Mouse (Mus musculus) liver, embryonic 12.5 days (tissue): ENCODE measurements around the gene Gm8334. TPM values are rescaled to one million over a fixed set of nuclear protein-coding genes. Genes with fewer than 3 reads are reported as not detected.
"Not testable (repeated sequence)": the region's sequence is repeated elsewhere in the genome, so short reads cannot be mapped to it uniquely, and the experiment has no call there.

Experiments
- ATAC-seq: fragments of 200-750 bp; cut with Nextera tagmentation; 2 replicates; pipeline ENCODE4 v1.8.0; 2017; ENCODE audit warnings: moderate number of reproducible peaks, mild to moderate bottlenecking, moderate library complexity
- H3K27ac ChIP-seq: fragments of 300-500 bp; sonication (generic); 2 replicates; pipeline ENCODE4 v1.5.1; 2016; ENCODE audit warnings: mild to moderate bottlenecking
- H3K27me3 ChIP-seq: fragments of 300-500 bp; sonication (generic); replicated peaks from 2 replicates; pipeline ENCODE4 v1.6.1; 2016; ENCODE audit warnings: mild to moderate bottlenecking, moderate library complexity
- H3K36me3 ChIP-seq: fragments of 300-500 bp; sonication (generic); 2 replicates; pipeline ENCODE4 v1.6.1; 2016; ENCODE audit warnings: mild to moderate bottlenecking, moderate library complexity
- H3K4me1 ChIP-seq: fragments of 300-500 bp; sonication (generic); 2 replicates; pipeline ENCODE4 v1.6.1; 2016
- H3K4me2 ChIP-seq: fragments of 300-500 bp; sonication (generic); 2 replicates; pipeline ENCODE4 v1.6.1; 2016; ENCODE audit warnings: mild to moderate bottlenecking, moderate library complexity
- H3K4me3 ChIP-seq: fragments of 300-500 bp; sonication (generic); 2 replicates; pipeline ENCODE4 v1.5.1; 2016; ENCODE audit warnings: mild to moderate bottlenecking, moderate library complexity
- H3K9ac ChIP-seq: fragments of 300-500 bp; sonication (generic); 2 replicates; pipeline ENCODE4 v1.6.1; 2016; ENCODE audit warnings: mild to moderate bottlenecking, moderate library complexity
- H3K9me3 ChIP-seq: fragments of 300-500 bp; sonication (generic); replicated peaks from 2 replicates; pipeline ENCODE4 v1.6.1; 2016; ENCODE audit warnings: mild to moderate bottlenecking, moderate library complexity
- WGBS: fragments of 180-500 bp; shearing (Covaris S2); methylation state at CpG from one replicate; pipeline ENCODE4 v1.1.7; 2016; ENCODE audit not compliant: insufficient replicate concordance; 5-methylcytosine and 5-hydroxymethylcytosine counted together
- polyA plus RNA-seq: library from polyadenylated mRNA; unstranded; fragments of >200 nt; fragmentation: Nextera tagmentation; extraction: Ambion mirVana; gene quantifications from 2 replicates; pipeline ENCODE4 v1.2.1, GENCODE M21; 2016

Gene Gm8334
- polyA plus RNA-seq = not detected in 2 replicates

- H3K4me2 ChIP-seq, H3K4me3 ChIP-seq, H3K27me3 ChIP-seq, H3K36me3 ChIP-seq, ATAC-seq, H3K27ac ChIP-seq, H3K9ac ChIP-seq, H3K4me1 ChIP-seq, H3K9me3 ChIP-seq: not testable (repeated sequence)
- WGBS = 70% methylated on average over 4 of the region's 7 CpGs
Observed at GRCm38 (mm10) chrX:148615053-148615452, at the start of gene Gm8334. Gm8334 (minus strand) TSS chrX:148615153.

DNA sequence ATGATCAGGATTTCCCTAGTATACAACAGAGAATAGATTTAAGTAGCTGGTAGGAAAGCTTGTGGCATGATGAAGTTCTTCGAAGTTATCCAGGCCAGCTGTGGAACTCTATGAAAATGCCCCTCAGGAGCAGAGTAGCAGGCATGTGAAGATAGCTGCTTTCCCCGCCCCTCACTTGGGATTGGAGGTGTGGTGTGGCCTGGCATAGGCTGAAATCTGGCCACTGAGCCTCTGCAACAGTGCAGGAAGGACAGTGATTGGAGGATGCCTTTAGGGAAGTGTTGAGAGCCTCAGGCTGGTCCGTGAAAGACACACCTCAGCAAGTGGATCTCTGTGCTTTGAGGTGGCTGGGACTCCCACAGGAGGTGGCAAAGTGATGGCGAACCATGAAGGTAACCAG, 48.3 kb upstream of the Gm8334 start, which contains the start of gene Gm15127:
Gene Gm15127 (plus strand): TSS at position 301 of the 400 bp plus-strand sequence.
- not testable (repeated sequence) for H3K9ac ChIP-seq, H3K36me3 ChIP-seq, H3K27me3 ChIP-seq, ATAC-seq, H3K4me1 ChIP-seq, H3K4me2 ChIP-seq, H3K4me3 ChIP-seq, H3K9me3 ChIP-seq, H3K27ac ChIP-seq
- WGBS = 64% methylated on average over 2 of the region's 4 CpGs

Other genes with a start within 250 kb of the Gm8334 start
- gene Gm15114, start 126.2 kb downstream of the Gm8334 start, polyA plus RNA-seq = not detected in 2 replicates
- gene Gm15127, start 48.4 kb upstream of the Gm8334 start, polyA plus RNA-seq = not detected in 2 replicates
- gene Luzp4, start 242.5 kb upstream of the Gm8334 start, polyA plus RNA-seq = not detected in 2 replicates